Mouse (Mus musculus): ENCODE results near the gene Edrf1. TPM values are rescaled to one million over a fixed set of nuclear protein-coding genes. Genes with fewer than 3 reads are reported as not detected.

Edrf1 gene
- polyA plus RNA-seq, 1 experiment = 5.2 TPM

DNA sequence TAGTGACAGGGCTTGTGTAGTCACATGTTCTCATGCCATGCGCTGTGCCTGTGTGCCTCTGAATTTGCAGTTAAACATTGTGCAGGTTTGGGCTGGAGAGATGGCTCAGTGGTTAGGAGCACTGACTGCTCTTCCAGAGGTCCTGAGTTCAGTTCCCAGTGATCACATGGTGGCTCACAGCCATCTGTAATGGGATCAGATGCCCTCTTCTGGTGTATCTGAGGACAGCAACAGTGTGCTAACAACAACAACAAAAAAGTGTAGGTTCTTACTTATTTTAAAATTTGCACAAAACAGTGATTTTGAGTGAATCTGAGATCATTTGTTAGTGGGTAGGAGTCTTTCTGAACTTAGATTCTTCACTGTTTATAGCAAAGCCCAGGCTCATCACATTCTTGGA lies 81.2 kb downstream of the Edrf1 start:
- H3K4me3 ChIP-seq = no peak overlapping the region
- no peaks in the 10 kb centered on the region for H3K79me2 ChIP-seq (ENCODE audit: control insufficient read depth, insufficient read depth)
- no peak overlapping the region for H3K4me2 ChIP-seq (ENCODE audit: low read depth)
- TF ChIP-seq USF1 (IDR thresholded peaks at IDR 0.05; ENCODE audit: low read depth) = peak; percentile 49
- no peak for TF ChIP-seq POLR2AphosphoS2 (IDR thresholded peaks at IDR 0.05; ENCODE audit: insufficient read length, low read depth)
- H3ac ChIP-seq (ENCODE audit: control insufficient read depth, insufficient read length) = no peak overlapping the region
- no peaks in the 10 kb centered on the region for H3K27me3 ChIP-seq (ENCODE audit: control insufficient read depth, insufficient read depth, insufficient read length)
- peaks cover 57% of the 10 kb centered on the region for H3K36me3 ChIP-seq (ENCODE audit: control insufficient read depth, insufficient read depth)

DNA sequence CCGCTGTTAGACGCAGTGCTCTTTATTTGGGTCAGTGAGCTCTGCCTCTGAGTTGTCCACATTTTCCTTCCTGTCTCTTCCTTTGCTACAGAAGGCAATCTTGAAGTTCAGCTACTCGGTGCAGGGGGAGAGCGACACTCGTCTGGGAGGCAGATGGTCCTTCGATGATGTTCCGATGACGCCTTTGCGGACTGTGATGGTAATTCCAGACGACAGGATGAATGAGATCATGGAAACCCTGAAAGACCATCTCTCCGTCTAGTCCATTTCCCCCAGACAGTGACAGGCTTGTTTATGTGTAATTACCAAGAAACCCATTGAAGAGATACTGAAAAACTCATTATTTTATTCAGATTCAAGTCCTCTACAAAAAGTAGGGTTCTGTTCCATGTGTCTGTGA lies 83.3 kb downstream of the Edrf1 start:
- H3K4me2 ChIP-seq (ENCODE audit: low read depth) = no peak overlapping the region
- no peak overlapping the region for H3ac ChIP-seq (ENCODE audit: control insufficient read depth, insufficient read length)
- no peaks in the 10 kb centered on the region for H3K27me3 ChIP-seq (ENCODE audit: control insufficient read depth, insufficient read depth, insufficient read length)
- peaks cover 39% of the 10 kb centered on the region for H3K36me3 ChIP-seq (ENCODE audit: control insufficient read depth, insufficient read depth)
- no peaks in the 10 kb centered on the region for H3K79me2 ChIP-seq (ENCODE audit: control insufficient read depth, insufficient read depth)
- no peak overlapping the region for H3K4me3 ChIP-seq
- TF ChIP-seq E2F4 (IDR thresholded peaks at IDR 0.05; ENCODE audit: insufficient read depth) (no peak), TCF12 (IDR thresholded peaks at IDR 0.05; ENCODE audit: insufficient read depth, poor library complexity, severe bottlenecking) (no peak), MYOG (IDR thresholded peaks at IDR 0.05; ENCODE audit: control insufficient read depth in 1 of 3, insufficient read depth in 1 of 3, insufficient read length in 2 of 3, low read depth in 2 of 3) (no peak), SRF (IDR thresholded peaks at IDR 0.05; ENCODE audit: control insufficient read depth, insufficient read length, low read depth) (no peak), MAX (IDR thresholded peaks at IDR 0.05; ENCODE audit: low read depth) (no peak), POLR2AphosphoS2 (IDR thresholded peaks at IDR 0.05; ENCODE audit: insufficient read length, low read depth) (no peak), POLR2A (IDR thresholded peaks at IDR 0.05; ENCODE audit: insufficient read length, low read depth) (no peak), CEBPB (IDR thresholded peaks at IDR 0.05; ENCODE audit: insufficient read depth, poor library complexity, severe bottlenecking) (no peak), TCF3 (IDR thresholded peaks at IDR 0.05; ENCODE audit: insufficient read length, low read depth) (no peak), MYOD1 (IDR thresholded peaks at IDR 0.05; ENCODE audit: control insufficient read depth in 1 of 3, insufficient read length in 2 of 3, low read depth in 2 of 3) (no peak), USF1 (IDR thresholded peaks at IDR 0.05; ENCODE audit: low read depth) (no peak), REST (IDR thresholded peaks at IDR 0.05; ENCODE audit: insufficient read depth, insufficient read length) (no peak)

Other genes with a start within 250 kb of the Edrf1 start
- not detected for gene Tex36, start 35.4 kb upstream of the Edrf1 start, polyA plus RNA-seq (2012; fragmentation: generic; extraction: Trizol)
- gene Mmp21, start 42.5 kb downstream of the Edrf1 start, polyA plus RNA-seq (2012; fragmentation: generic; extraction: Trizol) = not detected
- gene Bccip, start 71.8 kb downstream of the Edrf1 start, polyA plus RNA-seq (2012; fragmentation: generic; extraction: Trizol) = 58.2 TPM
- 22.3 TPM for gene Uros, start 72.5 kb downstream of the Edrf1 start, polyA plus RNA-seq (2012; fragmentation: generic; extraction: Trizol)
- 0.14 TPM for gene Fank1, start 139.3 kb downstream of the Edrf1 start, polyA plus RNA-seq (2012; fragmentation: generic; extraction: Trizol)
- 31.9 TPM for gene Dhx32, start 145.2 kb downstream of the Edrf1 start, polyA plus RNA-seq (2012; fragmentation: generic; extraction: Trizol)